In the genomic region with DNA sequence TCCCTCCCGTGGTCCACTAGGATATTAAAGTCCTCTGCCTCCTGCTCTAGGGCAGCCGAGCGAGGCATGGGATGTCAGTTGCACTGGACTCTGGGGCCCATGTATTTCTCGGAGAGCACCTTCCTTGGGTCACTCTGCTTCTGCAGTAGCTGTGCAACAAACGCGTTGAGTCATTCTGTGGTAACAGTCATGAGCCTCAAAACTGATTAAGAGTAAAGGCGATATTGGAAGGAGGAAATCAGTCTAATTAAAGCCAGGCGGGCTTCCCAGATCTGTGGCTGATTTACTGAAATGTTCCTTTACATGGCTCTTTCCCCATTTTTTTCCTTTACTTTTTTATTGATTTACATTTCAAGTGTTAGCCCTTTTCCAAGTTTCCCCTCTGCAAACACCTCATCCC, we compare ENCODE assay signal across 16 mouse cellular contexts.
"Had no signal": no experiment of that assay in that cellular context is flagged by ENCODE, and none has a peak within 500 bp of the region (broad histone marks: within the 10 kb centered on the region; RNA-seq: fewer than 3 reads in every experiment).

No protein-coding gene starts in this region.

- H3K27ac ChIP-seq: limb, embryonic 12.5 days; liver, embryonic 13.5 days; lung, embryonic 15.5 days; macrophage; midbrain, embryonic 10.5 days; neural tube, embryonic 13.5 days had no signal

- H3K4me3 ChIP-seq: limb, embryonic 12.5 days; liver, embryonic 13.5 days; lung, embryonic 15.5 days; midbrain, embryonic 10.5 days; neural tube, embryonic 13.5 days had no signal

- H3K9ac ChIP-seq: limb, embryonic 12.5 days; liver, embryonic 13.5 days; liver, postnatal 0 days; lung, embryonic 15.5 days; neural tube, embryonic 13.5 days had no signal

- H3K9me3 ChIP-seq: limb, embryonic 12.5 days; liver, embryonic 13.5 days; lung, embryonic 15.5 days; midbrain, embryonic 10.5 days; neural tube, embryonic 13.5 days had no signal

- H3K27me3 ChIP-seq: limb, embryonic 12.5 days; liver, embryonic 13.5 days; lung, embryonic 15.5 days; neural tube, embryonic 13.5 days had no signal

- DNase-seq: kidney, adult 18-20 months; kidney, postnatal 10 days; layer of hippocampus, adult 9-11 months; layer of hippocampus, postnatal 36 days; liver; liver, embryonic 13.5 days; liver, postnatal 0 days; lung, postnatal 14 days; midbrain, embryonic 14.5 days; right cerebral cortex, postnatal 14 days; thymus, postnatal 4 days had no signal

- H3K36me3 ChIP-seq: limb, embryonic 12.5 days; liver, embryonic 13.5 days; lung, embryonic 15.5 days; midbrain, embryonic 10.5 days; neural tube, embryonic 13.5 days had no signal

- ATAC-seq: liver, postnatal 0 days had no signal
